In the genomic region with DNA sequence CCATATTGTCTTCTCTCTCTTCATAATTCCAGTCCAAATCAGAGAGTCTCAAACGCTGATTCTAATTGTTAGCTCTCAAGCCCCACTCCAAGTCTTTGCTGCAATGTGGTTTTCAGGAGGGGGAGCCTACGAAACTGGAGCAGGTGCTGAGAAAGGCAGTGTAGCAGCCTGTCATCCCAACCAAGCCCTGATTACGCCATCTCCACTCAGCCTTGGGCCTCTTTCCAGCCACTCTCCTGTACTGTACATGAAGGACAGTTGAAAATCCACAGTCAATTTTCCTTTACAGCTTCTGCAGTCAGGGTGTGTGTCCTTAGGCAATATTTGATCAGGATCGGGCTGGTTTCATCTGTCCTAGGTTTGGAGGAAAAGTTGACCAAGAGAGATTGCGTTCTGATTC, we compare ENCODE assay signal across 17 mouse cellular contexts. TPM values are rescaled to one million over a fixed set of nuclear protein-coding genes. Genes with fewer than 3 reads are reported as not detected.
DNase-seq lines count a peak whose midpoint lies in the region; ATAC-seq lines count a peak whose summit lies in the region.
"Had no signal": no experiment of that assay in that cellular context is flagged by ENCODE, and none has a peak within 500 bp of the region (broad histone marks: within the 10 kb centered on the region; RNA-seq: fewer than 3 reads in every experiment).

No protein-coding gene starts in this region.

- peak; percentile 53; the same call in 1 of the 2 replicates for ATAC-seq in intestine, embryonic 15.5 days
- ATAC-seq: forebrain, postnatal 0 days; hindbrain, postnatal 0 days had no signal

- no peak overlapping the region for H3K4me2 ChIP-seq in intestine, embryonic 15.5 days (replicated peaks)
- H3K4me2 ChIP-seq: midbrain, embryonic 11.5 days had no signal

- peak; percentile 22 for DNase-seq in gastrocnemius, adult 18-20 months (ENCODE audit: low spot score)
- no peak for DNase-seq in gastrocnemius, postnatal 14 days
- DNase-seq in adrenal gland, adult 2 months = peak; percentile 65
- peak; percentile 85 for DNase-seq in lung, postnatal 25 days (ENCODE audit: low spot score)
- no peak for DNase-seq in neural tube, embryonic 10.5 days (ENCODE audit: extremely low spot score, low spot score)
- no peak for DNase-seq in right cerebral cortex, postnatal 4 days
- no peak for DNase-seq in cerebellum, adult 11-12 months
- DNase-seq: B cell, adult 2 months; cerebellum, adult 18-20 months; forebrain, postnatal 0 days; kidney, postnatal 10 days; left cerebral cortex, postnatal 4 days; thymus, postnatal 4 days had no signal

- H3K36me3 ChIP-seq in intestine, embryonic 15.5 days = no peaks in the 10 kb centered on the region

- 0 out of 2 replicates have a peak, but pooled peaks cover 5% of the 10 kb centered on the region for H3K4me1 ChIP-seq in intestine, embryonic 15.5 days (replicated peaks)

- no peak overlapping the region for H3K9ac ChIP-seq in intestine, embryonic 15.5 days
- H3K9ac ChIP-seq: forebrain, postnatal 0 days; liver, embryonic 14.5 days had no signal

- 73% methylated on average over 5 of the region's 5 CpGs for WGBS in intestine, embryonic 15.5 days

- H3K4me3 ChIP-seq in intestine, embryonic 15.5 days (replicated peaks) = no peak overlapping the region

- no peaks in the 10 kb centered on the region for H3K27me3 ChIP-seq in intestine, embryonic 15.5 days (replicated peaks)

- H3K27ac ChIP-seq in intestine, embryonic 15.5 days = no peak overlapping the region
- H3K27ac ChIP-seq: hindbrain, postnatal 0 days; liver, embryonic 14.5 days had no signal

- intact Hi-C loops in gastrocnemius, postnatal 14 days (cut with DNase I; ENCODE audit: low total_unique reads) = no loop called here

- H3K9me3 ChIP-seq in intestine, embryonic 15.5 days = no peaks in the 10 kb centered on the region

RNA-seq across cellular contexts. Expression of a gene that starts 38.4 kb away (rescaled TPM):
- total RNA-seq in gastrocnemius, adult 18-20 months (2021) = 100 to 1,000 TPM; 189 to 235 TPM
- total RNA-seq in gastrocnemius, postnatal 14 days (2021) = 100 to 1,000 TPM; 254 to 324 TPM
- 100 to 1,000 TPM in 1 of 2 experiments, 10 to 100 TPM in 1; 87.4 to 179 TPM for total RNA-seq in adrenal gland, adult 2 months (2021)
- polyA plus RNA-seq in adrenal gland, adult 2 months (2012; rRNA removed) = 31.2 and 32.3 TPM in 2 replicates
- polyA plus RNA-seq in intestine, embryonic 15.5 days (2015; fragmentation: Nextera tagmentation; extraction: Ambion mirVana) = 46.2 and 50.7 TPM in 2 replicates

Comparison
In these comparisons a context has a peak if more than half of its experiments do, and no peak if none do; other contexts are left out.
1. DNase-seq: peak in gastrocnemius, adult 18-20 months (single experiment), adrenal gland, adult 2 months (single experiment) and lung, postnatal 25 days (single experiment); none in gastrocnemius, postnatal 14 days (single experiment), neural tube, embryonic 10.5 days (single experiment), right cerebral cortex, postnatal 4 days (single experiment) and cerebellum, adult 11-12 months (single experiment).